In genomic region chr7:25687811-25688401, GRCm38 (mm10) we compare ENCODE assay signal across 8 mouse cellular contexts. TPM values are rescaled to one million over a fixed set of nuclear protein-coding genes. Genes with fewer than 3 reads are reported as not detected.
DNase-seq lines count a peak whose midpoint lies in the region; ATAC-seq and TF ChIP-seq lines count a peak whose summit lies in the region.

No protein-coding gene starts in this region.

- peak overlapping the region; percentile 79 for H3K9ac ChIP-seq in kidney, postnatal 0 days (ENCODE audit: low read depth, low read length)

- peak; percentile 65 to 83 for DNase-seq in adrenal gland, adult (ENCODE audit: inconsistent age in 2 of 2, low spot score in 1 of 2)
- DNase-seq in adrenal gland, adult 8-10 months, result no peak
- peak; percentile 47 for DNase-seq in c-Kit-positive CD71-positive TER-119-positive erythroid progenitor cells, embryonic 14.5 days (ENCODE audit: low spot score)
- DNase-seq in heart, embryonic 10.5 days (ENCODE audit: low spot score), result no peak
- no peak for DNase-seq in kidney, postnatal 0 days (ENCODE audit: low spot score)
- DNase-seq in lung, postnatal 36 days, result peak; percentile 71
- DNase-seq in spleen, postnatal 4 days (ENCODE audit: low spot score in 2 of 2), result peak; percentile 81 to 93
- no peak for DNase-seq in ovary, adult 18-20 months (ENCODE audit: low spot score)

- peaks cover 11% of the 10 kb centered on the region; the same call in 1 of the 2 replicates for H3K36me3 ChIP-seq in heart, embryonic 10.5 days
- no peaks in the 10 kb centered on the region for H3K36me3 ChIP-seq in kidney, postnatal 0 days (ENCODE audit: insufficient read depth, low read length)

- H3K4me1 ChIP-seq in heart, embryonic 10.5 days, result peaks cover 58% of the 10 kb centered on the region
- H3K4me1 ChIP-seq in kidney, postnatal 0 days (replicated peaks; ENCODE audit: insufficient read depth, low read length), result peaks cover 28% of the 10 kb centered on the region; the same call in 1 of the 2 replicates

- peak overlapping the region; percentile 90 for H3K27ac ChIP-seq in heart, embryonic 10.5 days
- H3K27ac ChIP-seq in kidney, postnatal 0 days, result peak overlapping the region; percentile 90; the same call in 1 of the 2 replicates

- H3K27me3 ChIP-seq in heart, embryonic 10.5 days (ENCODE audit: insufficient read depth, poor library complexity, severe bottlenecking), result peaks cover 50% of the 10 kb centered on the region
- no peaks in the 10 kb centered on the region for H3K27me3 ChIP-seq in kidney, postnatal 0 days (ENCODE audit: insufficient read depth, low read length)

- TF ChIP-seq CTCF in kidney, postnatal 0 days (IDR thresholded peaks at IDR 0.05; ENCODE audit: low read depth), result peak; percentile 42; the same call in 1 of the 2 replicates

- H3K4me2 ChIP-seq in kidney, postnatal 0 days (ENCODE audit: low read length), result peak overlapping the region; percentile 92

- no peak for ATAC-seq in kidney, postnatal 0 days (replicated peaks; ENCODE audit: low FRiP score, low read depth)

- H3K9me3 ChIP-seq in heart, embryonic 10.5 days, result no peaks in the 10 kb centered on the region
- no peaks in the 10 kb centered on the region for H3K9me3 ChIP-seq in kidney, postnatal 0 days (replicated peaks; ENCODE audit: low read length)

- peak overlapping the region; percentile 85 for H3K4me3 ChIP-seq in heart, embryonic 10.5 days
- H3K4me3 ChIP-seq in kidney, postnatal 0 days (replicated peaks; ENCODE audit: low read depth, low read length), result peak overlapping the region; percentile 77

- under 1% methylated on average over 47 of the region's 47 CpGs for WGBS in heart, embryonic 10.5 days
- under 1% methylated on average over 47 of the region's 47 CpGs for WGBS in kidney, postnatal 0 days

RNA-seq across cellular contexts. Expression of gene Tgfb1, which starts 1.1 kb away (rescaled TPM):
- total RNA-seq in adrenal gland, adult 8-10 months (2022), result 10 to 100 TPM; 23.8 to 41.1 (median 32.4) TPM
- polyA plus RNA-seq in heart, embryonic 10.5 days (2016; fragmentation: Nextera tagmentation; extraction: Ambion mirVana), result 4.1 and 4.8 TPM in 2 replicates
- polyA plus RNA-seq in kidney, postnatal 0 days (2015; fragmentation: Nextera tagmentation; extraction: Ambion mirVana), result 3.2 and 3.6 TPM in 2 replicates

RNA-seq across cellular contexts. Expression of gene B9d2, which starts 7.3 kb away (rescaled TPM):
- total RNA-seq in adrenal gland, adult 8-10 months (2022), result 10 to 100 TPM; 17.7 to 27.0 (median 21.4) TPM
- polyA plus RNA-seq in heart, embryonic 10.5 days (2016; fragmentation: Nextera tagmentation; extraction: Ambion mirVana), result 34.2 and 35.8 TPM in 2 replicates
- polyA plus RNA-seq in kidney, postnatal 0 days (2015; fragmentation: Nextera tagmentation; extraction: Ambion mirVana), result 31.4 and 32.3 TPM in 2 replicates

RNA-seq across cellular contexts. Expression of gene Tmem91, which starts 12.9 kb away (rescaled TPM):
- total RNA-seq in adrenal gland, adult 8-10 months (2022), result under 1 TPM in 1 of 4 experiments, not detected in 3; 0.77 TPM
- 1.1 and 1.9 TPM in 2 replicates for polyA plus RNA-seq in heart, embryonic 10.5 days (2016; fragmentation: Nextera tagmentation; extraction: Ambion mirVana)
- polyA plus RNA-seq in kidney, postnatal 0 days (2015; fragmentation: Nextera tagmentation; extraction: Ambion mirVana), result 1.0 and 1.1 TPM in 2 replicates

RNA-seq across cellular contexts. Expression of gene Exosc5, which starts 28.9 kb away (rescaled TPM):
- 10 to 100 TPM; 42.0 to 62.6 (median 51.4) TPM for total RNA-seq in adrenal gland, adult 8-10 months (2022)
- 50.6 and 74.8 TPM in 2 replicates for polyA plus RNA-seq in heart, embryonic 10.5 days (2016; fragmentation: Nextera tagmentation; extraction: Ambion mirVana)
- 76.8 and 78.6 TPM in 2 replicates for polyA plus RNA-seq in kidney, postnatal 0 days (2015; fragmentation: Nextera tagmentation; extraction: Ambion mirVana)

RNA-seq across cellular contexts. Expression of gene Bckdha, which starts 29.1 kb away (rescaled TPM):
- total RNA-seq in adrenal gland, adult 8-10 months (2022), result 100 to 1,000 TPM; 139 to 212 (median 169) TPM
- 51.7 and 51.8 TPM in 2 replicates for polyA plus RNA-seq in heart, embryonic 10.5 days (2016; fragmentation: Nextera tagmentation; extraction: Ambion mirVana)
- 90.1 and 96.3 TPM in 2 replicates for polyA plus RNA-seq in kidney, postnatal 0 days (2015; fragmentation: Nextera tagmentation; extraction: Ambion mirVana)

Comparison
In these comparisons a context has a peak if more than half of its experiments do, and no peak if none do; other contexts are left out.
1. DNase-seq: peak in adrenal gland, adult (2 of 2), c-Kit-positive CD71-positive TER-119-positive erythroid progenitor cells, embryonic 14.5 days (single experiment), lung, postnatal 36 days (single experiment) and spleen, postnatal 4 days (2 of 2); none in adrenal gland, adult 8-10 months (single experiment), heart, embryonic 10.5 days (single experiment), kidney, postnatal 0 days (single experiment) and ovary, adult 18-20 months (single experiment).